Mouse (Mus musculus): ENCODE measurements at regions not wholly inside any gene's neighbourhood (a gene's known extent, or its start where the extent isn't known, plus 50 kb on each side); places are given as distances from the start of the nearest gene placed in this dataset.
A peak's percentile ranks its signal among the peaks of the same experiment; 100 is the strongest.

DNA sequence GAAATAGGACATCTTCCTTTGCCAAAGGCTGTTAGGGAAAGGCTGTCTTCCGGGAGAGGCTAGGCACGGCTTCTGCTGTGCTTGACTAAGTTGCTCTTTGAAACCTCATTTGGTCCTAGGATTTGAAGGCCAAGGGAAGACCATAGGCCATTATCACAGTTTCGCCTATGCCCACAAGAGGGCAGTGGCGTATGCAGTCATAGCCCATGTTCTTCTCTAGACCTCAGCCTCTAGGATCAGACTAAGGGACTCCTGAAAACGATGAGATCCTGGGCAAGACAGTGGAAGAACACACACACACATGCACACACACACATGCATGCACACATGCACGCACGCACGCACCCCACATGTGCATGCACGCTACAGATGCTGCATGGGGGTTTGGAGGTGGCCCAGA is 87.5 kb upstream of the Usp24 start:
- peak; percentile 72 to 73 for DNase-seq (ENCODE audit: low spot score in 2 of 2)

DNA sequence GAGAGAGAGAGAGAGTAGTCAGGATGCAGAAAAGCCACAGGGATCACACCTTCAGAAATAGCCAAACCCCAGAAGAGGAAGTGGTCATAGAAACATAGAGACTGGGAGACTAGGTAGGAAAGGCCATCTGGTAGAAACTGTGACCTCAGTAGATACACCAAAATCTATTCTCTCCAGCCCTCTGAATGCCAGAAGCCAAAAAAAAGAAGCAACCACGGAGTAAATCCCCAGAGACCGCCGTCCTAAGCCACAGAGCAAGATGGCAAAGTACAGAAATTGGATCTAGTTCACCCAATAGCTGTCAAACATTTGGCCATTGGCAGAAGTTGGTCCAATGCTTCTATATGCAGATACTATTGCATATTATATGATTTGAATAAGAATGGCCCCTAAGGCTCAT is 86.5 kb upstream of the Usp24 start:
- no peak for DNase-seq (ENCODE audit: low spot score in 2 of 2)

DNA sequence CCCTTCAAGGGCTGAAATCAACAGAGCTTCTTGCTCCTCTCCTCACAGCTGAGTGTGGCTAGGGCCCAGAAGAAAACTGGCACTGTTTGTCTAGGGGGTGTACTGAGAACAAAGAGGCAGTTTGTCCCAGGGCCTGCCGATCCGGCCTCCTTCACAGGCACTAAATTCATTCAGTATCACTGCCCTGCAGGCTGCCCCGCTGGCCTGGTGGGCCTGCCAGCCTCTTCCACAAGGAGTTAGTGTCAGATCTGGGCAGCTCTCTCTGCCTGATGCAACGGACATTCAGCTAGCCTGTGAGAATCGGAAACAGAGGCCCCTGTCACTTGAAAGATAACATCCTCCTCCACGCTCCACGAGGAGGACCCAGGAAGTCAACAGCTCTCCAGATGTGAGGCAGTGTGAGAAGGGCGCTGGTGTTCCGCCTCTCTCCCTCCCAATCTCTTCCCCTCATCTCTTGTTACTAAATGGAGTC is 83.5 kb upstream of the Usp24 start:
- peak; percentile 19 to 37 for DNase-seq (ENCODE audit: low spot score in 2 of 2)

DNA sequence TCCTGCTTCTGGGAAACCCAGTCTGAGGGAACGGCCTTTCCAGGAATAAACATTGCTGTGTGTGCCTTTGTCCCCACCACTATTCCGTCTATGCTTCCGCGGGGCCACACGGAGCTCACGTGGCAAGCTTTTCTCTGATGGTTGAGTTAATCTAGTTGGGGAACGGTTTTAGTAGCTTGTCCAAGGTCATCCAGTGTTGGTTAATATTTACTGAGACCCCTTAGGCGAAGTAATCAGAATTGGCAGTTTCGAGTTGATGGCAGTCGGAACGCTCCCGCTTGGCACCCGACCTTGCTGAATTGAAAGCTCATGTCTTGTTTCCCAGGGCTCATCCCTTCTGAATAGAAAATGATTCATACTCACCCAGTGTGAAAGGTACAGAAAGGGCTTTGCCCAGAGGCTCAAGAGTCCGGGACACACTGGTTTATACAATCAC is 71.6 kb upstream of the Usp24 start:
- DNase-seq (ENCODE audit: low spot score in 2 of 2), result no peak

- no peak for DNase-seq (ENCODE audit: low spot score in 2 of 2)
These were observed 71.0 kb upstream of the Usp24 start for GRCm38 (mm10) chr4:106244826-106245510.

- no peak for DNase-seq (ENCODE audit: low spot score in 2 of 2)
These were observed 69.3 kb upstream of the Usp24 start for GRCm38 (mm10) chr4:106246695-106247094.

GRCm38 (mm10) chr4:106247398-106247797 is 68.6 kb upstream of the Usp24 start:
- DNase-seq (ENCODE audit: low spot score in 2 of 2), result no peak

DNA sequence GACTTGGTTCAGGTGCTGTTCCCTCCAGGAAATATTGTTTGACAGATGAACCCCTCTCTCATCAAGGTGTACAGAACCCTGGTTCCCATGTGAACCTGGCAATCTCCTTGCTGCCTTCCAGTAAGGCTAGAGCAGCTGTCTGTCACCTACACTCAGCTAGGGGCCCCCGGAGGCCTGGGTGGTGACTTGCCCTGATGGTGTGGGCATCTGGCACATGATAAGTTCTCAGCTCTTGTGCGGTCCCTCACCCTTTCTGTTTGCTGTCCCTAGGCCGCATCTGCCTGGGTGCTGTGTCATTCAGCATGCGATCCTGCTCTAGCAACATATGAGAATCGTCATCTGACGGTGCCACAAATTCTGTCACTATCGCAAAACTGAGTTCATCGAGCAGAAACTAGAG is 67.7 kb upstream of the Usp24 start:
- no peak for DNase-seq (ENCODE audit: low spot score in 2 of 2)

DNA sequence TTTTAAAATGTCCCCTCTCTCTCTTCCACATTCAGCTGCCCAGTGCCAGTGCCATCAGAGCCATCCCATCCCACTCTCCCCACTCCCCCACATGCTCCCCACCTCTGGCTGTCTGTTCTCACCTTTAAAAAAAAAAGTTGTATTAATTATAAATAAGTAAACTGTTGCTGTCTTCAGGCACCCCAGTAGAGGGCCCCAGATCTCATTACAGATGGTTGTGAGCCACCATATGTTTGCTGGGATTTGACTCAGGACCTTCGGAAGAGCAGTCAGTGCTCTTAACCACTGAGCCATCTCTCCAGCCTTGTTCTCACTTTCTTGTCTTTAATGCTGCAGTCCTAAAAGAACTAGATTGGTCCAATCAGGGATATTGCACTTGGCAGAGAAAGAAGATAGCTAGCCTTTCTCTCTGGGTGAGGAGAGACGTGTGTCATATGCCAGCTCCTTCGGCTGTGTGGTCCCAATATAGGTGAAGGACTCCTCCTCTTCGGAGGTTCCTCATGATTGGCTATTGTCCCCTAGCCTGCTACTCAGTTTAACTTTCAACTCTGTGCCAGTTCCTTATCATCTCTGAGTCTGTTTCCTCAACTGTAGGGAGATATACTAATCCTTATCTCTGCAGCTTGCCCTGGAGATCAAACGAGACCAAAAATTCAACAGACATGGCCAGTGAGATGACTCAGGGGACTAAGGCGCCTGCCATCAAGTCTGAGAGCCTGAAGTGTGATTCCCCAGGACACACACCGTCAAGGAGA is 66.8 kb upstream of the Usp24 start:
- no peak for DNase-seq (ENCODE audit: low spot score in 2 of 2)

DNA sequence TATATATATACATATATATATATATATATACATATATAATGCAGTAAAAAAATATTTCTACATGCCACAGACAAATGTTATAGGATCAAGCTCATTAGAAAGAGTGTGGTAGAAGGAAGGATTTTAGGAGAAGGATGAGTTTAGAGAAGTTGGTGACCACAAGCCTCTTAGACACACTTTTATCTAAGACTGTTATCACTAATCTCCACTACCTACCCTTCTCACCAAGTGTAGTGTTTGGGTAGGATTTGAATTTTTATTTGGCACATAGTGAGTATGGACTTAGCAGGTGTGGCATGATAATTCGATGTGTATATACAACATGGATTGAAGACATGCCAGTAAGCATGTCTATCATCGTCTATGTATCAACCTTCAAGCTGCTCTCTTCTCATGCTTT is 66.0 kb upstream of the Usp24 start:
- no peak for DNase-seq (ENCODE audit: low spot score in 2 of 2)

GRCm38 (mm10) chr4:106251430-106251829 is 64.6 kb upstream of the Usp24 start:
- no peak for DNase-seq (ENCODE audit: low spot score in 2 of 2)

GRCm38 (mm10) chr4:106252946-106253345 is 63.1 kb upstream of the Usp24 start:
- no peak for DNase-seq (ENCODE audit: low spot score in 2 of 2)

- DNase-seq (ENCODE audit: low spot score in 2 of 2), result no peak
These were observed 61.1 kb upstream of the Usp24 start for GRCm38 (mm10) chr4:106254761-106255475.

DNA sequence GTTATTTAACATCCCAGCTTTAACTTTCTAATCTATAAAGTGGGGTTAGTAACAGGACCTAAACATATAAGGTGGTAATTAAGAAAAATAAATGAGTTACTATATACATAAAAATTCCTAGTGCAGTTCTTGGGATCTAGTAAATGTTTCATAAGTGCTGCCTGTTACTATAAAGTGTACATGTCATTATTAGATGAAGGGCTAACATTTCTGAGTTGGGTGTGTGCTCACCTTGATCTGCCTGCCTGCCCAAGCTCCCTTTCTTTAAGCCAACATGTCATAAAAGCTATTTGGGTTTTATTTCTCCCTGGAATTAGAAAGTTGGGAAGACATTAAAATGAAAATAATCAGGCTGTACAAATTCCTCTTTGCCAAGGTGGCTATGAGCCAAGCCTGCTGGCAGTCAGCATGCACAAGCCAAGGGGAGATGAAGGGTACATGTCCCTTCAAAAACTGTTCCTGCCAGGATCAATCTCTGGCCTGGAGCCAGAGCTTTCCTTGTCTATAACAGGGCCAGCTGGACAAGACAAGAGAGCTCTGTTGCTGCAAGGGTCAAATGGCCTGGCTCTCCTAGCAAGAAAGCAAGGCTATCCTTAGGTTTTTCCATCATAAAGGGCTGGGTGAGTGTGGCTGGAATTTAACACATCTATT is 59.9 kb upstream of the Usp24 start:
- no peak for DNase-seq (ENCODE audit: low spot score in 2 of 2)

GRCm38 (mm10) chr4:106261404-106261803 is 54.6 kb upstream of the Usp24 start:
- no peak for DNase-seq (ENCODE audit: low spot score in 2 of 2)

- no peak for DNase-seq (ENCODE audit: low spot score in 2 of 2)
These were observed 54.0 kb upstream of the Usp24 start for GRCm38 (mm10) chr4:106261901-106262560.

DNA sequence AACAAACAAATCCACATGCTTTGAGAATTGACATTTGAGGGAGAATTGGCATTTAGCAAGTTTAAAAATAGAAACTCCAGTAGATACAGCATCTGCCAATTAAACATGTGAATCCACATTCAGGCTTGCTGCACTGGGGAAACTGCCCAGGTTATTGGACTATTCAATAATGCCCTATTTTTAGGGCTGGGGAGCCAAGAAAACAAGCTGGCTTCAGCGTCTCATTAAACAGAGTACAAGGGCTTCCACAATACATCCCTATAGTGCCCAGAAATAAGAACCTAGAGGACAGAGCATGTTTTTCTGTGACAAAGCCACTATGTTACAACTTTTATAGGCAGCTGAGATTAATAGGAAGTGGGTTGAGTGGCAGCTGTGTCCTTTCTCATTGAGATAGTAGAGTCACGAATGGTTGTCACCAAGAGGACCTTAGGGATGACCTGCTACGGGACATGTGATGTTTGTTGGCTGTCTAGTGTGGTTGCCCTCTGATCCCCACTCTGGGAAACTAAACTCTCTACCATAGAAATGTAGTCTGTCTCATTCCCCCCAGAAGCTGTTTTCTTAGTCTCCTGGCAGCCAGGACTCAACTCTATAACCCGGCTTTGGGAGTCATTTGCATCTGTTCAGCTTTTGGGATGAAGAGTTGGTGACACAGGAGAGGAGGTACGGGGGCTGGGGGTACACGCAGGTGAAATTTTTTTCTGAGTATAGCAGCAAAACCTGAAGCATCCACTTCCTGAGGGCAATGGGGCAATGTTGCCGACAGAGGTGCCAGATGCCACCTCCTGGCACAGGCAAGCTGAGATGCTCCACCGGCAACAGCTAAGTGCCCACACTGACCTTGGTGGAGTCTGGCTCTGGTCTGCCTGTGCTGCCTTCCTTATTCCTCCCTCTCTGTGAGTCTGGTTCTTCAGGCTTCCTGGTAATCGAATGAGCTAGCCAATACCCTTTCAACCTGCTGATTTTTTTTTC is 53.0 kb upstream of the Usp24 start:
- no peak for DNase-seq (ENCODE audit: low spot score in 2 of 2)

Measured in frontal cortex, postnatal 25 days (tissue).